Comparison of ENCODE assay signal across 13 mouse cellular contexts in genomic region chr13:47264382-47264781, GRCm38 (mm10).
DNase-seq lines count a peak whose midpoint lies in the region; ATAC-seq and TF ChIP-seq lines count a peak whose summit lies in the region.
"Had no signal": no experiment of that assay in that cellular context is flagged by ENCODE, and none has a peak within 500 bp of the region (broad histone marks: within the 10 kb centered on the region; RNA-seq: fewer than 3 reads in every experiment).

No protein-coding gene starts in this region.

- WGBS in lung, embryonic 14.5 days = 75% methylated on average over 8 of the region's 8 CpGs
- 79% methylated on average over 8 of the region's 8 CpGs for WGBS in hindbrain, embryonic 11.5 days

- no peak overlapping the region for H3K9ac ChIP-seq in lung, embryonic 14.5 days
- H3K9ac ChIP-seq in hindbrain, embryonic 11.5 days (ENCODE audit: low read depth, low read length) = no peak overlapping the region
- H3K9ac ChIP-seq: liver, embryonic 12.5 days had no signal

- no peak overlapping the region for H3K27ac ChIP-seq in lung, embryonic 14.5 days (ENCODE audit: low read depth)
- no peak overlapping the region for H3K27ac ChIP-seq in hindbrain, embryonic 11.5 days (ENCODE audit: low read depth, low read length)
- H3K27ac ChIP-seq: kidney, postnatal 0 days; liver, embryonic 12.5 days had no signal

- no peak for TF ChIP-seq CTCF in lung, embryonic 14.5 days (IDR thresholded peaks at IDR 0.05; ENCODE audit: low read depth)

- H3K27me3 ChIP-seq in lung, embryonic 14.5 days (ENCODE audit: insufficient read depth, low read length) = no peaks in the 10 kb centered on the region
- no peaks in the 10 kb centered on the region for H3K27me3 ChIP-seq in hindbrain, embryonic 11.5 days (ENCODE audit: control insufficient read depth, insufficient read depth, low read length)
- H3K27me3 ChIP-seq: liver, embryonic 12.5 days; megakaryocyte, embryonic 14.5 days had no signal

- no peaks in the 10 kb centered on the region for H3K4me1 ChIP-seq in lung, embryonic 14.5 days (ENCODE audit: insufficient read depth)
- H3K4me1 ChIP-seq in hindbrain, embryonic 11.5 days (replicated peaks; ENCODE audit: control insufficient read depth, insufficient read depth, low read length) = no peaks in the 10 kb centered on the region

- ATAC-seq in lung, embryonic 14.5 days (ENCODE audit: insufficient read depth) = no peak
- ATAC-seq in hindbrain, embryonic 11.5 days (ENCODE audit: low FRiP score) = no peak
- ATAC-seq: liver, embryonic 12.5 days had no signal

- no peak overlapping the region for H3K4me3 ChIP-seq in lung, embryonic 14.5 days (ENCODE audit: low read depth, low read length)
- H3K4me3 ChIP-seq in hindbrain, embryonic 11.5 days (ENCODE audit: low read depth, low read length) = no peak overlapping the region
- H3K4me3 ChIP-seq: erythroblast, embryonic 14.5 days; liver, embryonic 12.5 days; megakaryocyte, embryonic 14.5 days had no signal

- H3K9me3 ChIP-seq in lung, embryonic 14.5 days (ENCODE audit: low read depth, low read length) = peaks cover 4% of the 10 kb centered on the region; the same call in 1 of the 2 replicates
- no peaks in the 10 kb centered on the region for H3K9me3 ChIP-seq in hindbrain, embryonic 11.5 days (ENCODE audit: control insufficient read depth, low read length)
- H3K9me3 ChIP-seq: liver, embryonic 12.5 days had no signal

- peak; percentile 27 for DNase-seq in lung, embryonic 14.5 days
- no peak for DNase-seq in lung, postnatal 4 days
- DNase-seq in cerebellum, adult 8-10 months = peak; percentile 12
- DNase-seq in gastrocnemius, adult 8-10 months (ENCODE audit: low spot score in 2 of 2) = peak; percentile 67 to 75
- DNase-seq in heart, postnatal 25 days (ENCODE audit: low spot score) = peak; percentile 16
- DNase-seq in adrenal gland, adult 2 months = no peak
- no peak for DNase-seq in neural tube, embryonic 10.5 days (ENCODE audit: extremely low spot score, low spot score)
- no peak for DNase-seq in hindbrain, embryonic 11.5 days (ENCODE audit: low spot score)
- DNase-seq: embryo, embryonic 11 days had no signal

- intact Hi-C loops in heart, postnatal 25 days (cut with DNase I) = no loop called here

- H3K4me2 ChIP-seq in lung, embryonic 14.5 days = no peak overlapping the region
- no peak overlapping the region for H3K4me2 ChIP-seq in hindbrain, embryonic 11.5 days (replicated peaks; ENCODE audit: low read depth, low read length)
- H3K4me2 ChIP-seq: liver, embryonic 12.5 days had no signal

- no peaks in the 10 kb centered on the region for H3K36me3 ChIP-seq in lung, embryonic 14.5 days (ENCODE audit: insufficient read depth)
- no peaks in the 10 kb centered on the region for H3K36me3 ChIP-seq in hindbrain, embryonic 11.5 days (ENCODE audit: control insufficient read depth, insufficient read depth, low read length)
- H3K36me3 ChIP-seq: liver, embryonic 12.5 days had no signal

Comparison
In these comparisons a context has a peak if more than half of its experiments do, and no peak if none do; other contexts are left out.
1. DNase-seq: peak in lung, embryonic 14.5 days (single experiment), cerebellum, adult 8-10 months (single experiment), gastrocnemius, adult 8-10 months (2 of 2) and heart, postnatal 25 days (single experiment); none in lung, postnatal 4 days (0 of 2), adrenal gland, adult 2 months (single experiment), neural tube, embryonic 10.5 days (single experiment) and hindbrain, embryonic 11.5 days (single experiment).